Mouse (Mus musculus) ES-E14 (cell line): Measurements from ENCODE around the gene Ttc38. TPM values are rescaled to one million over a fixed set of nuclear protein-coding genes. Genes with fewer than 3 reads are reported as not detected.

Experiments
- DNase-seq: peaks from one replicate; pipeline ENCODE4 v3.0.0-alpha.2; 2013; ENCODE audit warnings: low read depth, low spot score
- H3K27ac ChIP-seq: 2 replicates; pipeline ENCODE4 v1.5.1; 2012; ENCODE audit warnings: low read depth, mild to moderate bottlenecking, low read length, moderate library complexity, mixed read lengths; ENCODE audit not compliant: poor library complexity, insufficient read depth, severe bottlenecking
- H3K36me3 ChIP-seq: 2 replicates; pipeline ENCODE4 v1.6.1; 2012; ENCODE audit warnings: mild to moderate bottlenecking, low read length, moderate library complexity, mixed read lengths; ENCODE audit not compliant: control insufficient read depth, poor library complexity, insufficient read depth, severe bottlenecking
- H3K4me1 ChIP-seq, 2 experiments: fragments of 150-350 bp in 1 of 2; sonication (generic) in 1 of 2; 2 replicates each; pipeline ENCODE4 v1.6.1; 2012; ENCODE audit warnings: low read length in 2 of 2, mild to moderate bottlenecking in 1 of 2, mixed read lengths in 1 of 2; ENCODE audit not compliant: control insufficient read depth in 2 of 2, insufficient read depth in 2 of 2, poor library complexity in 1 of 2
- H3K4me3 ChIP-seq, 2 experiments: fragments of 150-350 bp in 1 of 2; sonication (generic) in 1 of 2; 2 replicates each; pipeline ENCODE4 v1.5.1; 2012; ENCODE audit warnings: low read length in 2 of 2, low read depth in 1 of 2, mild to moderate bottlenecking in 1 of 2, mixed read lengths in 1 of 2; ENCODE audit not compliant: insufficient read depth in 1 of 2, poor library complexity in 1 of 2, severe bottlenecking in 1 of 2
- H3K9ac ChIP-seq: 2 replicates; pipeline ENCODE4 v1.6.1; 2012; ENCODE audit warnings: low read depth, mild to moderate bottlenecking, low read length, mixed read lengths; ENCODE audit not compliant: poor library complexity, insufficient read depth, severe bottlenecking
- H3K9me3 ChIP-seq: fragments of 150-350 bp; sonication (generic); 2 replicates; pipeline ENCODE4 v1.6.1; 2012; ENCODE audit warnings: low read depth, mild to moderate bottlenecking, low read length; ENCODE audit not compliant: control insufficient read depth, insufficient read depth
- CHD2 ChIP-seq: IDR thresholded peaks from 2 replicates; pipeline ENCODE4 v1.6.1; 2014; ENCODE audit warnings: mild to moderate bottlenecking, low read depth, low read length, inconsistent platforms
- HCFC1 ChIP-seq: IDR thresholded peaks from 2 replicates; pipeline ENCODE4 v1.6.1; 2012; ENCODE audit warnings: low read length, inconsistent platforms, borderline replicate concordance; ENCODE audit not compliant: insufficient read depth
- MAFK ChIP-seq: IDR thresholded peaks from 2 replicates; pipeline ENCODE4 v1.6.1; 2014; ENCODE audit warnings: mild to moderate bottlenecking, low read depth, low read length, inconsistent platforms; ENCODE audit not compliant: insufficient read depth
- ZC3H11A ChIP-seq: IDR thresholded peaks from 2 replicates; pipeline ENCODE4 v1.6.1; 2012; ENCODE audit warnings: low read depth, mild to moderate bottlenecking, inconsistent platforms, low read length, borderline replicate concordance
- ZNF384 ChIP-seq: IDR thresholded peaks from 2 replicates; pipeline ENCODE4 v1.6.1; 2012; ENCODE audit warnings: low read depth, low read length, inconsistent platforms
- in situ Hi-C, 2 experiments: fragments of 600-800 bp; cut with MboI; formaldehyde crosslinking; loops; one replicate each; pipeline ENCODE4 v1.15.1; 2025; ENCODE audit warnings: low sequenced_read_pairs in 2 of 2, inconsistent platforms in 1 of 2; ENCODE audit not compliant: unreplicated experiment in 2 of 2
- total RNA-seq: library from RNA; depleted of rRNA; stranded (reverse); fragments of 300-350 nt; gene quantifications from 2 replicates; pipeline ENCODE4 v1.2.3, GENCODE M21; 2012

The Ttc38 gene
- total RNA-seq, 1 experiment: 3.3 TPM

DNA sequence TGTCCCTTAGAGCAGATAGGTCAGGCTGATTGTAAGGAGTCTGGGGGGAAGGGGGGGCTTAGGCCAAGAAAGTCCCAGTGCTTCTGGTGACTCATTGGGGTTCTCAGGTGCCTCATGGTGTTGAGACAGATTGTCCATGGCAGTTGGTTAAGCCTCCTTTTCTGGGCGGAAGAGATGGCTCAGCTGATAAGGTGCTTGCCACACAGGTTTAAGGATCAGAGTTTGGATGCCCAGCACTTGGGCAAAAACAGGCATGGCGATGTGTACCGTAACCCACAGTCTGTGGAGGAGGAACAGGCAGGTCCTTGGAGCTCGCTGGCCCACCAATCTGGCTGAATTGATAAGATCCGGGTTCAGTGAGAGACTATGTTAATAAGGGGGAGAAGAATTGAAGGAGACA is 4.8 kb downstream of the Ttc38 start:
- no peak overlapping the region for H3K4me3 ChIP-seq
- no peaks in the 10 kb centered on the region for H3K9me3 ChIP-seq
- TF ChIP-seq HCFC1: no peak
- no peak for TF ChIP-seq MAFK
- no peak for TF ChIP-seq CHD2
- no peak for TF ChIP-seq ZC3H11A
- no peak for TF ChIP-seq ZNF384
- no peak for DNase-seq
- in situ Hi-C loops: no loop called here
- H3K4me1 ChIP-seq: peaks cover 0 to 11% of the 10 kb centered on the region in 2 experiments; a peak in 2 of 4 replicates
- H3K36me3 ChIP-seq: no peaks in the 10 kb centered on the region
- H3K27ac ChIP-seq: no peak overlapping the region
- H3K9ac ChIP-seq: no peak overlapping the region

DNA sequence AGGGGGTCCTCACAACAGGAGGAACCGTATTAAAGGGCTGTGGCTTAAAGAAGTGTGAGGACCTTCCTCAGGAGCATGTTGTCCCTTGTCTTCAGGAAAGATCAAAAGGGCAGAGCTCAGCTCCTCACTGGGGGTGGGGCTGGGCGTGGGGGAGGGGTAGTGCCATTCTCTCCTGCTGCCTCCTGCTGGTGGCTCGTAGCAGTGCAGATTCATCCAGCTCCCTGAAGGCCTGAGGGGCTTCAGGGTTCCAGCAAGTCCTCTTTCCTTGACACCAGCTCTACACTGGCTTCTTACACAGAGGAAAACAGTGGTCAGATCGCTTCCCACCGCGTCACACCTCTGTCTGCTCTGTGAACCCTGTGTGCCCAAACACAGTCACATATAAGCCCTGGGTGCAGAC is 8.9 kb downstream of the Ttc38 start:
- no peak for DNase-seq
- no peak for TF ChIP-seq CHD2
- TF ChIP-seq ZNF384: no peak
- TF ChIP-seq ZC3H11A: no peak
- no peak for TF ChIP-seq MAFK
- no peak for TF ChIP-seq HCFC1
- in situ Hi-C loops: no loop called here

DNA sequence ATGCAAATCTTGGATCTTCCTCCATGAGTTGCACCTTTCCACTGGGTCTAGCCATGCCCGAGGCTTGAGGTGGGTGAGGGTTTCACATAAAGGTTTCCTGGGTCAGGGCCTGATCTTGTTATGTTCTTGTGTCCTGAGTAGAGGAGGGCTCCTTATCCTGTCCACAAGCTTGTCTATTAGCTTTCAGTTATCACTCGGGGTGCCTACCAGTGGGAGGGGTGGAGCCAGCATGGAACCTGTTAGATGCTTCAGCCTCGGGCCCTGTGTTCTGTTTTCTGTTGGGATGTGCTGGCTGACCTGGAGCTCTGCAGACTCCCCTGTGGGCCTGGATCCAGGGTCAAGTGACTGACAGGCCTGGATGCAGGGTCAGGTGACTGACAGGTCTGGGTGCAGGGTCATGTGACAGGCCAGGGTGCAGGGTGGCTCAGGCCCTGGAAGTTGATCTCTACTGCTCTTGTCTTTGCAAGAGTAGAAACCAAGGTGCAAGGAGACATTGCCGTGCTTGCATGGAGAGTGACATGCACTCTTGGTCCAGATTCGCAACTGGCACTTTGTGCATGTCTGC is 9.8 kb downstream of the Ttc38 start:
- in situ Hi-C loops: no loop called here
- no peak overlapping the region for H3K9ac ChIP-seq
- TF ChIP-seq ZNF384 (no peak), ZC3H11A (no peak), CHD2 (no peak), HCFC1 (no peak), MAFK (no peak)
- no peak overlapping the region for H3K27ac ChIP-seq
- no peak for DNase-seq
- no peaks in the 10 kb centered on the region for H3K9me3 ChIP-seq
- peaks cover 0 to 12% of the 10 kb centered on the region in 2 experiments; a peak in 2 of 4 replicates for H3K4me1 ChIP-seq
- no peaks in the 10 kb centered on the region for H3K36me3 ChIP-seq
- no peak overlapping the region for H3K4me3 ChIP-seq

More for the DNA sequence above, 8.9 kb downstream of the Ttc38 start:
- Histone ChIP-seq H3K4me1 (peaks cover 0 to 12% of the 10 kb centered on the region in 2 experiments; a peak in 2 of 4 replicates), H3K4me3 (no peak overlapping the region), H3K27ac (no peak overlapping the region), H3K36me3 (no peaks in the 10 kb centered on the region), H3K9ac (no peak overlapping the region), H3K9me3 (no peaks in the 10 kb centered on the region)

DNA sequence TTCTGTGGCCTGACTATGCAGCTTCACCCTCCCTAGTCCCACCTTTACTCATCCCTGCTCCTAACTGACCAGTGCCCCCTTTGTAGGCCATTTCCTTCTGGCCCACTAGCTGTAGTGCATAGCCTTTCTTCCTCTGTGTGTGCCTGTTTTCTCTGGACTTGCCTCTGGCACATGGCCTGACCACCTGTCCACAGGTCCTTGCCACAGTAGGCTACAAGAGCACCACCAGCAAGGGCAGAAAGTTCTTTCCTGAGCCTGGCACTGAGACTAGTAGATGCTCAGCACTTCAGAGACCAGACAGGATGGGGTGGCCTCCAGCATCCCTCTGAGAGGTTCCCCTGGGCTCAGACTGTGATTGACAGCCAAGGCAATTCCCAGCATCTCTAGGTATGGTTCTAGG is 13.0 kb downstream of the Ttc38 start:
- Histone ChIP-seq H3K9ac (no peak overlapping the region), H3K4me1 (peaks cover 0 to 12% of the 10 kb centered on the region in 2 experiments; a peak in 2 of 4 replicates), H3K9me3 (no peaks in the 10 kb centered on the region), H3K4me3 (no peak overlapping the region), H3K27ac (no peak overlapping the region), H3K36me3 (no peaks in the 10 kb centered on the region)
- no peak for TF ChIP-seq ZNF384
- no peak for TF ChIP-seq CHD2
- TF ChIP-seq MAFK: no peak
- no peak for TF ChIP-seq ZC3H11A
- no peak for TF ChIP-seq HCFC1
- no peak for DNase-seq
- in situ Hi-C loops: no loop called here

DNA sequence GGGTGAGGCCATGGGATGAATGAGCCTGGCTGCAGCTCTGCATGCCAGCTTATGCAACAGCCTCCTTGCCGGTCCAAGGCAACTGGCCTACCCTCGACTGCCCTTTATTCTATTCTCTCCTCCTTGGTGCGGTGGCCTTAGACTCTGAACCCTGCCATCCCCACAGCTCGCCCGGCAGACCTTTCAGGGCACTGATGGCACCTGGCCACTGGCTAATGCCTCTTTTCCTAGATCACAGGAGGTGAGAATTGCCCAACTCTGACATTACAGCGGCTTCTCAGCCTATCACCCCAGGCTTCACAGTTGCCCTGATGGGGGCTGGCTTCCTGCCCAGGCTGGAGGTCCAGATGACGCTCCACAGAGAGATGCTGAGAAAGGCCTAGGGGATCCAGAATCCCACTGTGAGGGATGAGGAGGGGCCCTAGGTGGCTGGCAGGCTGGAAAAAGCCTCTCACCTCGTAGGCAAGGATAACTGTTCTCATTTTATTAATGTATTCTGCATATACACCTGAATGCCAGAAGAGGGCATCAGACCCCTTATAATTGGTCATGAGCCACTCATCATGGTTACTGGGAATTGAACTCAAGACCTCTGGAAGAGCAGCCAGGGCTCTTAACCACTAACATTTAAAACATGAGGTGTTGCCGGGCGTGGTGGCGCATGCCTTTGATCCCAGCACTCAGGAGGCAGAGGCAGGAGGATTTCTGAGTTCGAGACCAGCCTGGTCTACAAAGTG is 19.7 kb downstream of the Ttc38 start:
- Histone ChIP-seq H3K9ac (no peak overlapping the region), H3K27ac (no peak overlapping the region), H3K9me3 (no peaks in the 10 kb centered on the region), H3K36me3 (no peaks in the 10 kb centered on the region), H3K4me1 (no peaks in the 10 kb centered on the region), H3K4me3 (no peak overlapping the region)
- DNase-seq: no peak
- TF ChIP-seq HCFC1 (no peak), ZNF384 (no peak), MAFK (no peak), CHD2 (no peak), ZC3H11A (no peak)
- in situ Hi-C loops: no loop called here
